Mouse (Mus musculus) naive thymus-derived CD4-positive, alpha-beta T cell, adult 2 months (primary cell): ENCODE measurements around the gene Tarbp1.
"Not testable (repeated sequence)": the region's sequence is repeated elsewhere in the genome, so short reads cannot be mapped to it uniquely, and the experiment has no call there.

ENCODE experiments used
- DNase-seq: peaks from one replicate; pipeline ENCODE4 v3.0.0-alpha.2; 2011; ENCODE audit warnings: low read depth

Gene Tarbp1

GRCm38 (mm10) chr8:126405030-126405429, 69.8 kb downstream of the Tarbp1 start:
- no peak for DNase-seq

GRCm38 (mm10) chr8:126404550-126404949, 70.3 kb downstream of the Tarbp1 start:
- DNase-seq = not testable (repeated sequence)

GRCm38 (mm10) chr8:126398349-126398748, 76.5 kb downstream of the Tarbp1 start:
- DNase-seq = no peak

GRCm38 (mm10) chr8:126395917-126396316, 78.9 kb downstream of the Tarbp1 start:
- DNase-seq = no peak

GRCm38 (mm10) chr8:126395386-126395785, 79.5 kb downstream of the Tarbp1 start:
- DNase-seq = no peak

- DNase-seq = no peak
These were observed 83.3 kb downstream of the Tarbp1 start for GRCm38 (mm10) chr8:126391541-126391940.

- DNase-seq = no peak
These were observed 87.3 kb downstream of the Tarbp1 start for GRCm38 (mm10) chr8:126387566-126387965.

GRCm38 (mm10) chr8:126382749-126383148, 92.1 kb downstream of the Tarbp1 start:
- DNase-seq = no peak

GRCm38 (mm10) chr8:126382216-126382615, 92.6 kb downstream of the Tarbp1 start:
- no peak for DNase-seq

GRCm38 (mm10) chr8:126381299-126381698, 93.6 kb downstream of the Tarbp1 start:
- no peak for DNase-seq

- DNase-seq = no peak
These were observed 94.7 kb downstream of the Tarbp1 start for GRCm38 (mm10) chr8:126380141-126380540.

- no peak for DNase-seq
These were observed 95.3 kb downstream of the Tarbp1 start for GRCm38 (mm10) chr8:126379580-126379979.
